Mouse (Mus musculus) lung, postnatal 36 days (tissue): ENCODE measurements around the gene Coq8a.

Source experiments
- DNase-seq: peaks from one replicate; pipeline ENCODE4 v3.0.0; 2022; ENCODE audit warnings: mixed read lengths

Coq8a gene

GRCm38 (mm10) chr1:180174718-180175117 is 24.7 kb downstream of the Coq8a start:
- DNase-seq = no peak

GRCm38 (mm10) chr1:180173017-180173416 is 26.4 kb downstream of the Coq8a start:
- DNase-seq = no peak

GRCm38 (mm10) chr1:180172600-180172999 is 26.8 kb downstream of the Coq8a start:
- DNase-seq = no peak

- no peak for DNase-seq
Measured at GRCm38 (mm10) chr1:180171883-180172282, 27.5 kb downstream of the Coq8a start.

- no peak for DNase-seq
Measured at GRCm38 (mm10) chr1:180170071-180170470, 29.3 kb downstream of the Coq8a start.

GRCm38 (mm10) chr1:180169161-180169560 is 30.2 kb downstream of the Coq8a start:
- no peak for DNase-seq

GRCm38 (mm10) chr1:180168294-180168693 is 31.1 kb downstream of the Coq8a start:
- no peak for DNase-seq

- no peak for DNase-seq
Measured at GRCm38 (mm10) chr1:180166533-180166932, 32.9 kb downstream of the Coq8a start.

- DNase-seq = no peak
Measured at GRCm38 (mm10) chr1:180162986-180163385, 36.4 kb downstream of the Coq8a start.

GRCm38 (mm10) chr1:180161566-180162355 is 37.6 kb downstream of the Coq8a start:
- no peak for DNase-seq

GRCm38 (mm10) chr1:180161160-180161559 is 38.2 kb downstream of the Coq8a start:
- no peak for DNase-seq

GRCm38 (mm10) chr1:180160545-180160944 is 38.9 kb downstream of the Coq8a start:
- DNase-seq = no peak

GRCm38 (mm10) chr1:180158648-180159047 is 40.8 kb downstream of the Coq8a start:
- DNase-seq = no peak

- DNase-seq = no peak
Measured at GRCm38 (mm10) chr1:180151191-180151590, 48.2 kb downstream of the Coq8a start.

GRCm38 (mm10) chr1:180148563-180148962 is 50.8 kb downstream of the Coq8a start:
- no peak for DNase-seq

GRCm38 (mm10) chr1:180148036-180148435 is 51.4 kb downstream of the Coq8a start:
- DNase-seq = no peak

GRCm38 (mm10) chr1:180140970-180141369 is 58.4 kb downstream of the Coq8a start:
- DNase-seq = no peak

- no peak for DNase-seq
Measured at GRCm38 (mm10) chr1:180139158-180139557, 60.2 kb downstream of the Coq8a start.

- no peak for DNase-seq
Measured at GRCm38 (mm10) chr1:180132187-180132586, 67.2 kb downstream of the Coq8a start.

GRCm38 (mm10) chr1:180131402-180131801 is 68.0 kb downstream of the Coq8a start:
- DNase-seq = no peak

GRCm38 (mm10) chr1:180128077-180128792 is 71.2 kb downstream of the Coq8a start:
- DNase-seq = no peak

GRCm38 (mm10) chr1:180118233-180118632 is 81.2 kb downstream of the Coq8a start:
- DNase-seq = no peak

- peak; percentile 39 for DNase-seq
Measured at GRCm38 (mm10) chr1:180116525-180116924, 82.9 kb downstream of the Coq8a start.
